Mouse (Mus musculus) limb, embryonic 12.5 days (tissue): Measurements from ENCODE around the gene Gm6614. TPM values are rescaled to one million over a fixed set of nuclear protein-coding genes. Genes with fewer than 3 reads are reported as not detected.
"Not testable (repeated sequence)": the region's sequence is repeated elsewhere in the genome, so short reads cannot be mapped to it uniquely, and the experiment has no call there.

ENCODE experiments used
- ATAC-seq: fragments of 200-750 bp; cut with Nextera tagmentation; 2 replicates; pipeline ENCODE4 v1.8.0; 2017; ENCODE audit warnings: low read depth, moderate TSS enrichment; ENCODE audit not compliant: insufficient number of reproducible peaks, insufficient read depth, low FRiP score, low TSS enrichment
- H3K27ac ChIP-seq: fragments of 300-500 bp; sonication (generic); 2 replicates; pipeline ENCODE4 v1.5.1; 2016; ENCODE audit warnings: mild to moderate bottlenecking, moderate library complexity
- H3K27me3 ChIP-seq: fragments of 300-500 bp; sonication (generic); 2 replicates; pipeline ENCODE4 v1.6.1; 2016; ENCODE audit warnings: mild to moderate bottlenecking, moderate library complexity
- H3K36me3 ChIP-seq: fragments of 300-500 bp; sonication (generic); 2 replicates; pipeline ENCODE4 v1.6.1; 2016; ENCODE audit warnings: mild to moderate bottlenecking, moderate library complexity
- H3K4me1 ChIP-seq: fragments of 300-500 bp; sonication (generic); replicated peaks from 2 replicates; pipeline ENCODE4 v1.6.1; 2016
- H3K4me2 ChIP-seq: fragments of 300-500 bp; sonication (generic); 2 replicates; pipeline ENCODE4 v1.6.1; 2016; ENCODE audit warnings: mild to moderate bottlenecking, moderate library complexity
- H3K4me3 ChIP-seq: fragments of 300-500 bp; sonication (generic); replicated peaks from 2 replicates; pipeline ENCODE4 v1.5.1; 2016; ENCODE audit warnings: mild to moderate bottlenecking
- H3K9ac ChIP-seq: fragments of 300-500 bp; sonication (generic); replicated peaks from 2 replicates; pipeline ENCODE4 v1.6.1; 2016; ENCODE audit warnings: mild to moderate bottlenecking, moderate library complexity
- H3K9me3 ChIP-seq: fragments of 300-500 bp; sonication (generic); 2 replicates; pipeline ENCODE4 v1.6.1; 2016; ENCODE audit warnings: mild to moderate bottlenecking, moderate library complexity
- WGBS: fragments of 180-500 bp; shearing (Covaris S2); methylation state at CpG from one replicate; pipeline ENCODE4 v1.1.7; 2016; 5-methylcytosine and 5-hydroxymethylcytosine counted together
- polyA plus RNA-seq: library from polyadenylated mRNA; unstranded; fragments of >200 nt; fragmentation: Nextera tagmentation; extraction: Ambion mirVana; gene quantifications from 2 replicates; pipeline ENCODE4 v1.2.1, GENCODE M21; 2016

Gm6614 gene
- polyA plus RNA-seq: not detected in 2 replicates

GRCm38 (mm10) chr6:142011364-142011955 is at the start of gene Gm6614:
Gene Gm6614, minus strand, starts transcription at chr6:142011414.
- no peak for ATAC-seq
- 85% methylated on average over 4 of the region's 4 CpGs for WGBS
- Histone ChIP-seq H3K4me2 (no peak within 1 kb of the TSS), H3K4me1 (no peaks in the 10 kb centered on the region), H3K9ac (no peak within 1 kb of the TSS), H3K27ac (no peak within 1 kb of the TSS), H3K36me3 (no peaks in the 10 kb centered on the region), H3K27me3 (no peaks in the 10 kb centered on the region), H3K4me3 (no peak within 1 kb of the TSS), H3K9me3 (no peaks in the 10 kb centered on the region)

DNA sequence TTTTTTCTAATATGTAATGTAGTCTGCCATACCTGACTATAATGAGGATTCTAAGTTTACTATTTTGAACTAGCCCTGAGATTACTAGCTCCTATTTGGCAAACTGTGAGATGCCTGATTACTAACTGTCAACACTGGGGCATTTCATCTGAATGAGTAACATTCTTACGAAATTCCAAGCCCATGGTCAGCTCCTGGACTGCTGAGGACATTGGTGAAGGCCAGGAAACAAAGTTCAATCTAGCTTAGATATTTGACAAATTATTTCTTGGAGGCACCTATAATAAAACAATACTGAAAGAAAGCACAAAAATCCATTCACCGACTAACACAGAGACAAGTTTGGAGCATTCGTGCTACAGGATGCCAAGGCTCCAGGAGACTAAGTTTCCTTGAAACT is 47.1 kb upstream of the Gm6614 start:
- not testable (repeated sequence) for H3K27ac ChIP-seq, H3K4me3 ChIP-seq, H3K4me2 ChIP-seq, H3K9me3 ChIP-seq, H3K27me3 ChIP-seq, ATAC-seq, H3K4me1 ChIP-seq, H3K36me3 ChIP-seq, H3K9ac ChIP-seq
- 85% methylated on average over 3 of the region's 3 CpGs for WGBS

GRCm38 (mm10) chr6:142047689-142048088 is 36.5 kb upstream of the Gm6614 start:
- ATAC-seq: no peak
- no peak overlapping the region for H3K27ac ChIP-seq
- no peaks in the 10 kb centered on the region for H3K36me3 ChIP-seq
- WGBS: 78% methylated on average over 1 of the region's 1 CpGs
- no peak overlapping the region for H3K9ac ChIP-seq
- H3K4me2 ChIP-seq: no peak overlapping the region
- no peaks in the 10 kb centered on the region for H3K27me3 ChIP-seq
- H3K4me3 ChIP-seq: no peak overlapping the region
- 0 out of 2 replicates have a peak, but pooled peaks cover 3% of the 10 kb centered on the region for H3K4me1 ChIP-seq
- 0 out of 2 replicates have a peak, but pooled peaks cover 5% of the 10 kb centered on the region for H3K9me3 ChIP-seq

- no peak for ATAC-seq
- Histone ChIP-seq H3K4me3 (no peak overlapping the region), H3K4me1 (0 out of 2 replicates have a peak, but pooled peaks cover 3% of the 10 kb centered on the region), H3K9me3 (peaks cover 8% of the 10 kb centered on the region; the same call in 1 of the 2 replicates), H3K27ac (no peak overlapping the region), H3K36me3 (no peaks in the 10 kb centered on the region), H3K27me3 (no peaks in the 10 kb centered on the region), H3K9ac (no peak overlapping the region), H3K4me2 (no peak overlapping the region)
- WGBS: 96% methylated on average over 2 of the region's 2 CpGs
These were observed 34.5 kb upstream of the Gm6614 start for GRCm38 (mm10) chr6:142045746-142046145.

- H3K9me3 ChIP-seq: peaks cover 9% of the 10 kb centered on the region; the same call in 1 of the 2 replicates
- H3K9ac ChIP-seq: no peak overlapping the region
- 94% methylated on average over 3 of the region's 3 CpGs for WGBS
- ATAC-seq: no peak
- no peaks in the 10 kb centered on the region for H3K27me3 ChIP-seq
- no peak overlapping the region for H3K27ac ChIP-seq
- H3K4me1 ChIP-seq: 0 out of 2 replicates have a peak, but pooled peaks cover 3% of the 10 kb centered on the region
- no peaks in the 10 kb centered on the region for H3K36me3 ChIP-seq
- no peak overlapping the region for H3K4me2 ChIP-seq
- H3K4me3 ChIP-seq: no peak overlapping the region
These were observed 30.7 kb upstream of the Gm6614 start for GRCm38 (mm10) chr6:142041896-142042295.

- 52% methylated on average over 16 of the region's 16 CpGs for WGBS
- no peak for ATAC-seq
- H3K9me3 ChIP-seq: peaks cover 4% of the 10 kb centered on the region; the same call in 1 of the 2 replicates
These were observed 29.3 kb upstream of the Gm6614 start for GRCm38 (mm10) chr6:142040306-142041175.

GRCm38 (mm10) chr6:142035771-142036170 is 24.6 kb upstream of the Gm6614 start:
- no peaks in the 10 kb centered on the region for H3K4me1 ChIP-seq
- WGBS: 83% methylated on average over 2 of the region's 2 CpGs
- no peak overlapping the region for H3K4me2 ChIP-seq
- no peaks in the 10 kb centered on the region for H3K36me3 ChIP-seq
- ATAC-seq: no peak
- H3K27me3 ChIP-seq: no peaks in the 10 kb centered on the region
- H3K27ac ChIP-seq: no peak overlapping the region
- no peak overlapping the region for H3K4me3 ChIP-seq
- H3K9me3 ChIP-seq: peaks cover 2% of the 10 kb centered on the region; the same call in 1 of the 2 replicates
- H3K9ac ChIP-seq: no peak overlapping the region

More at GRCm38 (mm10) chr6:142040306-142041175, 29.3 kb upstream of the Gm6614 start:
- Histone ChIP-seq H3K27ac (no peak overlapping the region), H3K27me3 (no peaks in the 10 kb centered on the region), H3K9ac (no peak overlapping the region), H3K36me3 (no peaks in the 10 kb centered on the region), H3K4me3 (no peak overlapping the region), H3K4me1 (0 out of 2 replicates have a peak, but pooled peaks cover 3% of the 10 kb centered on the region), H3K4me2 (no peak overlapping the region)

DNA sequence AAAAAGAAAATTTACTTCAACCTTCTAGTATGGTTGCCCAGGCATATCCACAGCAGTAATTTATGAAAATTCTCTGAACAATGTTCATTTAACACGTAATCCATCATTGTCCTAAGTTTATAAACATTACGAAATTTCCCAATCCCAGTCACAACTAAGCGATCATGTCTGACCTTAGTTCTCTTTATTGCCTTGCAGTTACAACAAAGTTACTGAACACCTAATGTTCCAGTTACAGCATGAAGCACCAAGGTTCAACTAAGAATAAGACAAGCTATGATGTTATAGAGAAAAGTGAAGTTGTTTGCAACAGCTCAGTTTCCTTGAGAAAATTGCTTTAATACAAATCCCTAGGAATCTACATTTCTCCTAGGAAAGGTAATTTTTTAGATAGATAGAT is 10.5 kb upstream of the Gm6614 start:
- no peak overlapping the region for H3K27ac ChIP-seq
- H3K4me2 ChIP-seq: no peak overlapping the region
- no peaks in the 10 kb centered on the region for H3K9me3 ChIP-seq
- WGBS: 89% methylated on average over 3 of the region's 3 CpGs
- no peaks in the 10 kb centered on the region for H3K4me1 ChIP-seq
- H3K36me3 ChIP-seq: no peaks in the 10 kb centered on the region
- no peaks in the 10 kb centered on the region for H3K27me3 ChIP-seq
- H3K9ac ChIP-seq: no peak overlapping the region
- no peak for ATAC-seq
- H3K4me3 ChIP-seq: no peak overlapping the region

- Histone ChIP-seq H3K4me2 (no peak overlapping the region), H3K9me3 (no peaks in the 10 kb centered on the region), H3K9ac (no peak overlapping the region), H3K4me1 (no peaks in the 10 kb centered on the region), H3K27me3 (no peaks in the 10 kb centered on the region), H3K4me3 (no peak overlapping the region), H3K27ac (no peak overlapping the region), H3K36me3 (no peaks in the 10 kb centered on the region)
- no peak for ATAC-seq
- WGBS: 95% methylated on average over 6 of the region's 6 CpGs
These were observed 24.4 kb downstream of the Gm6614 start for GRCm38 (mm10) chr6:141986772-141987171.

DNA sequence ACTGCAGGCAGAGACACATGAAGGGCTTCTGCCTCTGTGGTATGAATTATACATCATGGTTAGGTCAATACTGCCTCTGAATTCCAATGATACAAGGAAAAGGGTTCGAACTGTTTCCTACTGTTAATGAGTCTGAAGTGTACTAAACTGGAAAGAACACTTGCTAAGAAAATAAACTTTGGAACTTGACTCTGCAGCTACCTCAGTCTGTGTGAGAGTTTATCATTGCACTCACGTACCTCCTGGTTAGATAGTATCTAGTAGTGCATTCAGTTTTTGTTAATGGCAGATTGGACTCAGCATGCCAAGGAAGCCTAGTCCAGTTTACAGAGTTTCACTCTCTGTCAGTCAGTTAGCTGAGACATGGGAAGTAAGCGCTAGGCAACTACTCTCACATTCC is 26.6 kb downstream of the Gm6614 start:
- 84% methylated on average over 3 of the region's 3 CpGs for WGBS
- no peak overlapping the region for H3K4me2 ChIP-seq
- no peaks in the 10 kb centered on the region for H3K9me3 ChIP-seq
- no peak for ATAC-seq
- H3K36me3 ChIP-seq: no peaks in the 10 kb centered on the region
- H3K27ac ChIP-seq: no peak overlapping the region
- no peak overlapping the region for H3K9ac ChIP-seq
- H3K4me3 ChIP-seq: no peak overlapping the region
- H3K27me3 ChIP-seq: 0 out of 2 replicates have a peak, but pooled peaks cover 2% of the 10 kb centered on the region
- H3K4me1 ChIP-seq: no peaks in the 10 kb centered on the region

- no peaks in the 10 kb centered on the region for H3K36me3 ChIP-seq
- no peak overlapping the region for H3K27ac ChIP-seq
- no peaks in the 10 kb centered on the region for H3K9me3 ChIP-seq
- 74% methylated on average over 1 of the region's 1 CpGs for WGBS
- no peaks in the 10 kb centered on the region for H3K27me3 ChIP-seq
- no peak for ATAC-seq
- H3K4me1 ChIP-seq: no peaks in the 10 kb centered on the region
- no peak overlapping the region for H3K9ac ChIP-seq
- H3K4me2 ChIP-seq: no peak overlapping the region
- no peak overlapping the region for H3K4me3 ChIP-seq
These were observed 48.8 kb downstream of the Gm6614 start for GRCm38 (mm10) chr6:141962420-141962819.
